Mouse (Mus musculus): ENCODE measurements around the gene Gca. TPM values are rescaled to one million over a fixed set of nuclear protein-coding genes. Genes with fewer than 3 reads are reported as not detected.

The Gca gene
- 0.54 to 2.7 TPM (median 1.4 TPM) in 4 replicates for total RNA-seq (2023)

DNA sequence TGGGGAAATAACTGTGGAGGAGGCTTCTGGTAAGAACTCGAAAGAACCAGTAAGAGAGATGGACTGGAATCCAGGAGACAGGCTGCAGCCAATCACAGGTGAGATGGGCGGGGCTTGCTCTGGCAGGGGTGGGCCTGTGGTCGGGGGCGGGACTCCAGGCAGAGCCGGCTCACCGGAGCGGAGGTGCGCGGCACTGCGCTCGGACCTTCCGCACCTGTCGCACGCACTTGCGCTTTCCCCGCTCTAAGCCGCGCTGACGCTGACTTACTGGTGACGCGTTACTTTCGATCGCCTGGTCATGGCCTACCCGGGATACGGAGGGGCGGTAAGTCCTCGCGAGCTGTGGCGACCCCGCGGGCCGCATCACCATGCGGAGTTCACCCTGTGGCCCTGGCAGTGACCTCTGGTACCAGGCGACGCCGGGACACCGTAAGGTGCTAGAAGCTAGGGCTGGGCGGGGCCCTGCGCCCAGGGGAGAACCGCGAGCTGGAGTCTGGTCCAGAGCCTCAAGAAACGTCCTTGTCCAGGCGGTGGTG lies at the start of gene Gca:
Gene Gca, plus strand, starts transcription at position 151 of the 536 bp plus-strand sequence.

DNA sequence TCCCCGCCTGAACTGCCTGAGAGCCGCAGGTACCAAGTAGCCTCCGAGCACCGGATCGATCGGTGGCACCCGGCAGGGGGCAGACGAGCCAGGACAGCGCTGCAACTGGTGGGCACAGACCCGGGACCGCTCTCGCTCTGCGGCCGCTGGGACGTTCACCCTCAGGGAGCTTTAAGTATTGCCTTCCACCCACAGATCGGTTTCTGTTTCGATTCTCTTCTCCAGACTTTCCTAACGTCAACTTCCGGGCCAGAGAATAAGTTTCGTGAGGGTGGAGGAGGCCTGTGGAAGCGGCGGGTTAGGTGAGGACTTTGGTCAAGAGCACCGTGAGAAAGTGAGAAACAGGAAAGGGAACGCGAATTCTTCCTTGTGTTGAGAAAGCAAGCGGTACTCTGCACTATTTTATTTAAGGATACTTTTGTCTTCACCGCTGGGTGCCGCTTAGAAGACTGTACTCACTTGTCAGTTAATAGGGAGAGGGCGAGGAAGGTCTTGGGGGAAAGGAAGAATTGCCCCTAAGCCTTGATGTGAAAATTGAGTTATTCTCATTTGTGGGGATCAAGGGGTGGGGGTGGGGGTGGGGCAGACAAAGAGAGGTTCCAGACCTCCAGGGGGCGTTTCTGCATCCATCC lies 18.0 kb upstream of the Gca start, which contains the start of gene Ifih1:
Gene Ifih1, minus strand, starts transcription at position 242 of the 632 bp plus-strand sequence.

Other genes with a start within 250 kb of the Gca start
- not detected in 4 replicates for gene Gcg, start 180.6 kb upstream of the Gca start, total RNA-seq (2023)
- gene Fap, start 90.2 kb upstream of the Gca start, total RNA-seq (2023), result not detected in 4 replicates
- gene Ifih1, start 18.0 kb upstream of the Gca start, total RNA-seq (2023), result 2.1 to 5.4 TPM (median 3.7 TPM) in 4 replicates